Mouse (Mus musculus): Measurements from ENCODE around the gene Acbd6. TPM values are rescaled to one million over a fixed set of nuclear protein-coding genes. Genes with fewer than 3 reads are reported as not detected.
A peak's percentile ranks its signal among the peaks of the same experiment; 100 is the strongest.

Acbd6 gene
- polyA plus RNA-seq, 1 experiment from 2014 or later: 101 TPM

DNA sequence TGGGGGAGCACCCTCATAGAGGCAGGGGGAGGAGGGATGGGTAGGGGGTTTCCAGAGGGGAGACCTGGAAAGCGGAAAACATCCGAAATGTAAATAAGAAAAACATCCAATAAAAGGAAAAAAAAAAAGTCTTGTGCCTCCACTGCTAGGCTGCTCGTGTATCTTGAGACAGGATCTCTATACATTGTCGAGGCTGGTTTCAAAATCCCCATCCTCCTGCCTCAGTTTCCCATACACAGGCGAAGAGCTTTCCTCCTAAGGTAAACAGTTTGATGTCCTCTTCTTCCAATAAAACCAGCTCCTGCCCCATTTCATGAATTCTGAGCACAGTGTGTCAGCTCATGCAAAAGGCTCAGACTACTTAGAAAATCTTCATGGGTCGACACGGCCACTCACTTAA is 19.9 kb upstream of the Acbd6 start:
- no peak overlapping the region for H3K4me3 ChIP-seq (ENCODE audit: low read length)
- H3K9me3 ChIP-seq (ENCODE audit: control insufficient read depth, low read length): no peaks in the 10 kb centered on the region
- no peak overlapping the region for H3K9ac ChIP-seq (ENCODE audit: low read depth, low read length)
- ATAC-seq: no peak
- H3K27me3 ChIP-seq (replicated peaks; ENCODE audit: control insufficient read depth, insufficient read depth, low read length): no peaks in the 10 kb centered on the region
- 68% methylated on average over 7 of the region's 7 CpGs for WGBS
- H3K4me2 ChIP-seq (ENCODE audit: low read length): no peak overlapping the region
- no peak overlapping the region for H3K27ac ChIP-seq (ENCODE audit: low read depth, low read length)
- no peaks in the 10 kb centered on the region for H3K36me3 ChIP-seq (ENCODE audit: control insufficient read depth, insufficient read depth, low read length)
- no peaks in the 10 kb centered on the region for H3K4me1 ChIP-seq (ENCODE audit: control insufficient read depth, insufficient read depth, low read depth, low read length)

GRCm38 (mm10) chr1:155557642-155558011 is 293 bp upstream of the Acbd6 start:
- H3K4me3 ChIP-seq (ENCODE audit: low read length): peak overlapping the region; percentile 70
- no peaks in the 10 kb centered on the region for H3K36me3 ChIP-seq (ENCODE audit: control insufficient read depth, insufficient read depth, low read length)
- peaks cover 16% of the 10 kb centered on the region for H3K4me1 ChIP-seq (ENCODE audit: control insufficient read depth, insufficient read depth, low read depth, low read length)
- H3K9me3 ChIP-seq (ENCODE audit: control insufficient read depth, low read length): no peaks in the 10 kb centered on the region
- peak overlapping the region; percentile 63 for H3K4me2 ChIP-seq (ENCODE audit: low read length)
- H3K27ac ChIP-seq (ENCODE audit: low read depth, low read length): peak overlapping the region; percentile 63
- no peaks in the 10 kb centered on the region for H3K27me3 ChIP-seq (replicated peaks; ENCODE audit: control insufficient read depth, insufficient read depth, low read length)
- peak; percentile 50; the same call in 1 of the 2 replicates for ATAC-seq
- WGBS: 55% methylated on average over 9 of the region's 9 CpGs
- peak overlapping the region; percentile 82 for H3K9ac ChIP-seq (ENCODE audit: low read depth, low read length)

- no peak for ATAC-seq
- H3K9me3 ChIP-seq (ENCODE audit: control insufficient read depth, low read length): no peaks in the 10 kb centered on the region
- peak overlapping the region; percentile 90 for H3K4me2 ChIP-seq (ENCODE audit: low read length)
- 88% methylated on average over 4 of the region's 4 CpGs for WGBS
- H3K4me3 ChIP-seq (ENCODE audit: low read length): no peak overlapping the region
- H3K36me3 ChIP-seq (ENCODE audit: control insufficient read depth, insufficient read depth, low read length): no peaks in the 10 kb centered on the region
- no peak overlapping the region for H3K27ac ChIP-seq (ENCODE audit: low read depth, low read length)
- H3K9ac ChIP-seq (ENCODE audit: low read depth, low read length): no peak overlapping the region
- no peaks in the 10 kb centered on the region for H3K27me3 ChIP-seq (replicated peaks; ENCODE audit: control insufficient read depth, insufficient read depth, low read length)
- peaks cover 16% of the 10 kb centered on the region for H3K4me1 ChIP-seq (ENCODE audit: control insufficient read depth, insufficient read depth, low read depth, low read length)
Measured at GRCm38 (mm10) chr1:155560021-155560420, 2.1 kb downstream of the Acbd6 start.

- H3K4me1 ChIP-seq (ENCODE audit: control insufficient read depth, insufficient read depth, low read depth, low read length): peaks cover 16% of the 10 kb centered on the region
- H3K27ac ChIP-seq (ENCODE audit: low read depth, low read length): no peak overlapping the region
- no peaks in the 10 kb centered on the region for H3K9me3 ChIP-seq (ENCODE audit: control insufficient read depth, low read length)
- no peak overlapping the region for H3K9ac ChIP-seq (ENCODE audit: low read depth, low read length)
- H3K27me3 ChIP-seq (replicated peaks; ENCODE audit: control insufficient read depth, insufficient read depth, low read length): no peaks in the 10 kb centered on the region
- WGBS: 88% methylated on average over 2 of the region's 2 CpGs
- no peak for ATAC-seq
- H3K4me2 ChIP-seq (ENCODE audit: low read length): peak overlapping the region; percentile 5; the same call in 1 of the 2 replicates
- H3K4me3 ChIP-seq (ENCODE audit: low read length): no peak overlapping the region
- peaks cover 3% of the 10 kb centered on the region; the same call in 1 of the 2 replicates for H3K36me3 ChIP-seq (ENCODE audit: control insufficient read depth, insufficient read depth, low read length)
Measured at GRCm38 (mm10) chr1:155560678-155561077, 2.8 kb downstream of the Acbd6 start.

DNA sequence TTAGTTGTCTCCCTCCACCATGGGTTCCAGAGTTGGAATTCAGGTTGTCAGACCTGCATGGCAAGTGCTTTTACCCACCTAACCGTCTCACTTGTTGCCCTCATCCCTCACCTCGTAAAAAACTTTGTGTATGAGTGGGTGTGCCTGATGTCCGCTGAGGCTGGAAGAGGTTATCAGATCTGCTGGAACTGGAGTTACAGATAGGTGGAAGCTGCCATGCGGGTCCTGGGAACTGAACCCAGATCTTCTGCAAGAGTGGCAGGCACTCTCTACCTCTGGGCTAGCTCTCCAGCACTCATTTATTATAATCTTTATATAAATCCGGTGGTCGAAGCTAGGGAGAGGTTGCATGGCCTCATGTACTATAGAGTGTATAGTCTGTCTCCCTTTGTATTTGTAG is 4.3 kb downstream of the Acbd6 start:
- Histone ChIP-seq H3K4me1 (ENCODE audit: control insufficient read depth, insufficient read depth, low read depth, low read length) (peaks cover 16% of the 10 kb centered on the region), H3K36me3 (ENCODE audit: control insufficient read depth, insufficient read depth, low read length) (peaks cover 7% of the 10 kb centered on the region; the same call in 1 of the 2 replicates), H3K27ac (ENCODE audit: low read depth, low read length) (no peak overlapping the region), H3K4me2 (ENCODE audit: low read length) (no peak overlapping the region), H3K4me3 (ENCODE audit: low read length) (no peak overlapping the region), H3K9ac (ENCODE audit: low read depth, low read length) (no peak overlapping the region), H3K27me3 (replicated peaks; ENCODE audit: control insufficient read depth, insufficient read depth, low read length) (no peaks in the 10 kb centered on the region), H3K9me3 (ENCODE audit: control insufficient read depth, low read length) (no peaks in the 10 kb centered on the region)
- WGBS: 84% methylated on average over 6 of the region's 6 CpGs
- no peak for ATAC-seq

DNA sequence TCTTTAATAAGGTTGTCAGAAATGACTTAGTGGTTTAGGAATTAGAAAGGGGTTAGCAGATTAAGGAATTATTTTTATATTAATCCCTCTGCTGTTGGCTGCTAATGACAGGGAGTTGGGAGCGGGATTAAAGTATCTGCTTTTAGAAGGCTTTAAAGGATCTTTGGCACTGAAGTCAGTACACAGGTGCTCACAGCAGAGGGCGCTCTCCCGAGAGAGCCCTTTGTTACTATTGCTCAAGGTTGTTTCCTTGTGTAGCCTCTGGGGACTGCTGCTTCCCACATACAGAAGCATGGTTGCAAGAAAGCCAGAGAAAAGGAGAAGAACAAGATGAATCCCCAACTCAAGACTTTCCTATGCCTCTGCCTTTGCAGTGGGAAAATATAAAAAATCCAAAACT is 6.8 kb downstream of the Acbd6 start:
- WGBS: 16% methylated on average over 3 of the region's 3 CpGs
- H3K27me3 ChIP-seq (replicated peaks; ENCODE audit: control insufficient read depth, insufficient read depth, low read length): no peaks in the 10 kb centered on the region

GRCm38 (mm10) chr1:155568133-155568532 is 10.2 kb downstream of the Acbd6 start:
- no peak overlapping the region for H3K4me3 ChIP-seq (ENCODE audit: low read length)
- no peak overlapping the region for H3K9ac ChIP-seq (ENCODE audit: low read depth, low read length)
- H3K27me3 ChIP-seq (replicated peaks; ENCODE audit: control insufficient read depth, insufficient read depth, low read length): no peaks in the 10 kb centered on the region
- no peak overlapping the region for H3K27ac ChIP-seq (ENCODE audit: low read depth, low read length)
- H3K4me2 ChIP-seq (ENCODE audit: low read length): no peak overlapping the region
- H3K4me1 ChIP-seq (ENCODE audit: control insufficient read depth, insufficient read depth, low read depth, low read length): no peaks in the 10 kb centered on the region
- WGBS: 96% methylated on average over 9 of the region's 9 CpGs
- no peak for ATAC-seq
- no peaks in the 10 kb centered on the region for H3K9me3 ChIP-seq (ENCODE audit: control insufficient read depth, low read length)
- peaks cover 17% of the 10 kb centered on the region for H3K36me3 ChIP-seq (ENCODE audit: control insufficient read depth, insufficient read depth, low read length)

More for the DNA sequence above, 6.8 kb downstream of the Acbd6 start:
- Histone ChIP-seq H3K4me2 (ENCODE audit: low read length) (no peak overlapping the region), H3K27ac (ENCODE audit: low read depth, low read length) (no peak overlapping the region), H3K4me1 (ENCODE audit: control insufficient read depth, insufficient read depth, low read depth, low read length) (peaks cover 7% of the 10 kb centered on the region), H3K36me3 (ENCODE audit: control insufficient read depth, insufficient read depth, low read length) (peaks cover 17% of the 10 kb centered on the region), H3K4me3 (ENCODE audit: low read length) (no peak overlapping the region), H3K9ac (ENCODE audit: low read depth, low read length) (no peak overlapping the region), H3K9me3 (ENCODE audit: control insufficient read depth, low read length) (no peaks in the 10 kb centered on the region)
- no peak for ATAC-seq

GRCm38 (mm10) chr1:155569340-155569739 is 11.4 kb downstream of the Acbd6 start:
- ATAC-seq: no peak
- Histone ChIP-seq H3K9me3 (ENCODE audit: control insufficient read depth, low read length) (no peaks in the 10 kb centered on the region), H3K4me2 (ENCODE audit: low read length) (no peak overlapping the region), H3K27me3 (replicated peaks; ENCODE audit: control insufficient read depth, insufficient read depth, low read length) (no peaks in the 10 kb centered on the region), H3K27ac (ENCODE audit: low read depth, low read length) (no peak overlapping the region), H3K36me3 (ENCODE audit: control insufficient read depth, insufficient read depth, low read length) (peaks cover 19% of the 10 kb centered on the region), H3K4me3 (ENCODE audit: low read length) (no peak overlapping the region), H3K4me1 (ENCODE audit: control insufficient read depth, insufficient read depth, low read depth, low read length) (no peaks in the 10 kb centered on the region), H3K9ac (ENCODE audit: low read depth, low read length) (no peak overlapping the region)
- 96% methylated on average over 4 of the region's 4 CpGs for WGBS

- Histone ChIP-seq H3K9me3 (ENCODE audit: control insufficient read depth, low read length) (no peaks in the 10 kb centered on the region), H3K36me3 (ENCODE audit: control insufficient read depth, insufficient read depth, low read length) (0 out of 2 replicates have a peak, but pooled peaks cover 2% of the 10 kb centered on the region), H3K4me2 (ENCODE audit: low read length) (no peak overlapping the region), H3K9ac (ENCODE audit: low read depth, low read length) (no peak overlapping the region; the same call in 1 of the 2 replicates), H3K27ac (ENCODE audit: low read depth, low read length) (no peak overlapping the region), H3K4me1 (ENCODE audit: control insufficient read depth, insufficient read depth, low read depth, low read length) (no peaks in the 10 kb centered on the region), H3K4me3 (ENCODE audit: low read length) (no peak overlapping the region), H3K27me3 (replicated peaks; ENCODE audit: control insufficient read depth, insufficient read depth, low read length) (no peaks in the 10 kb centered on the region)
- WGBS: 29% methylated on average over 7 of the region's 7 CpGs
- ATAC-seq: peak; percentile 70
Measured at GRCm38 (mm10) chr1:155574966-155575673, 17.2 kb downstream of the Acbd6 start.
